Mouse (Mus musculus): Measurements from ENCODE around the gene Sipa1l3. TPM values are rescaled to one million over a fixed set of nuclear protein-coding genes. Genes with fewer than 3 reads are reported as not detected.

Sipa1l3 gene
- polyA plus RNA-seq, 1 experiment: 29.4 TPM

DNA sequence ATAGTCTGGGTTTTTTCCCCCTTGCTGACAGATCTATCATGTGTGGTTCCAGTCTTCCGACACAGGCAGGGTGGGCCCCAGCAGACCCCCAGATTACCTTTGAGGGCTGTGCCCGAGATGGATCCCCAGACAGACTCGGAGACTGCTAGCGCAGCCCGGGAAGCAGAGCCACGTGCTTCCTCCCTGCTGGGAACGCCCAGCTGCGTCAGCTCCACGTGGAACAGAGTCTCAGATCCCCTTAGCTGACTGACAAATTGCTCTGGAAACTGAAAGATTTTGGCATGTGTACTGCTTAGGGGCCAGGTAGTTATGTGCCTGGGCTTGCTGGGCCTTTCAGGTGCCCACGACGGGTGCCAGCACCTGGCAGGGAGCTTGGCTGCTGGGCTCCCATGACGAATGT, 176.7 kb downstream of the Sipa1l3 start:
- no peak overlapping the region for H3K27ac ChIP-seq (ENCODE audit: insufficient read depth, low read length)

DNA sequence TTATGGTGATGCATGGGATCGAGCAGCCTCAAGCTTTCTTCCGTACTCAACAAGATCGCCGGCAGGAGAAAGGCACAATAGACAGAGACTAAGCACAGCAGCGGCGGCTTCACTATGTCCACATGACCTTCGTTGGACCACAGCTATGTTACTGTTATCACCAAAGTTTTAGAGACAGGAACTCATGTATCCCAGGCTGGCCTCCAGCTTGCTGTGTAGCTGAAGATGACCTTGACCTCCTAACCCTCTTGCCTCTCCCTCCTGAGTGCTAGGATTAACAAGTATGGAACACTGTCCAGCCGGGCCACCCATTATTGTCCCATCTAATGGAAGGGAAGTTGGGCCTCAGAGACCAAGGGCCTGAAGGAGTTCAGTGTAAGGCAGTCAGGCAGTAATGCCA, 177.6 kb downstream of the Sipa1l3 start:
- Histone ChIP-seq H3K27ac (ENCODE audit: insufficient read depth, low read length) (no peak overlapping the region), H3K36me3 (ENCODE audit: control insufficient read depth, insufficient read depth, low read length, poor library complexity, severe bottlenecking) (no peaks in the 10 kb centered on the region), H3K4me3 (ENCODE audit: low read depth, low read length) (no peak overlapping the region), H3K9me3 (replicated peaks; ENCODE audit: control insufficient read depth, insufficient read depth, low read length, poor library complexity, severe bottlenecking) (no peaks in the 10 kb centered on the region), H3K4me1 (ENCODE audit: control insufficient read depth, insufficient read depth, low read length) (no peaks in the 10 kb centered on the region), H3K27me3 (ENCODE audit: control insufficient read depth, insufficient read depth, low read length, poor library complexity, severe bottlenecking) (no peaks in the 10 kb centered on the region), H3K9ac (ENCODE audit: low read depth, poor library complexity, severe bottlenecking) (no peak overlapping the region)
- TF ChIP-seq CTCF (IDR thresholded peaks at IDR 0.05; ENCODE audit: low read depth, low read length) (no peak), EP300 (IDR thresholded peaks at IDR 0.05; ENCODE audit: insufficient read depth, low read depth, low read length) (no peak), POLR2A (IDR thresholded peaks at IDR 0.05; ENCODE audit: insufficient read depth, low read length) (no peak)

More for the DNA sequence above, 176.7 kb downstream of the Sipa1l3 start:
- Histone ChIP-seq H3K4me1 (ENCODE audit: control insufficient read depth, insufficient read depth, low read length) (no peaks in the 10 kb centered on the region), H3K9ac (ENCODE audit: low read depth, poor library complexity, severe bottlenecking) (no peak overlapping the region), H3K9me3 (replicated peaks; ENCODE audit: control insufficient read depth, insufficient read depth, low read length, poor library complexity, severe bottlenecking) (no peaks in the 10 kb centered on the region), H3K27me3 (ENCODE audit: control insufficient read depth, insufficient read depth, low read length, poor library complexity, severe bottlenecking) (no peaks in the 10 kb centered on the region), H3K4me3 (ENCODE audit: low read depth, low read length) (no peak overlapping the region), H3K36me3 (ENCODE audit: control insufficient read depth, insufficient read depth, low read length, poor library complexity, severe bottlenecking) (no peaks in the 10 kb centered on the region)
- TF ChIP-seq EP300 (IDR thresholded peaks at IDR 0.05; ENCODE audit: insufficient read depth, low read depth, low read length): no peak
- no peak for TF ChIP-seq CTCF (IDR thresholded peaks at IDR 0.05; ENCODE audit: low read depth, low read length)
- no peak for TF ChIP-seq POLR2A (IDR thresholded peaks at IDR 0.05; ENCODE audit: insufficient read depth, low read length)

DNA sequence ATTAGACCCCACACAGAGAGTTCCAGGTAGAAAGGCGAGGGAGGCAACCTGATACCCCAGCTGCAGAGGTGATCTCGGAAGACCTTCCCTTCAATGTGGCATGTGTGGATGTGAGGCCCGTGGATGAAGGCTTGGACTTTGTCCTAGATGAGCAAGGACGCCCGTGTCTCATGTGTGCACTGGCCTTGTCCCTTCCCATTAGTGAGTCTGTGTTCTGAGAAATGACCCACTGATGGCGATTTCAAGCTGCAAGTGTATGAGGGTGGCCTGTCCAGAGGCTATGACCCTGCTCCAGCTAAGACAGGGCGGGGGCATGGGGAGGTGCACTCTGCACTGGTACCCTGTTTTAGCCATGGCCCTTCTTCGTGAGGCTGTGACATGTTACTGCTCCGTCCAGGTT, 178.2 kb downstream of the Sipa1l3 start:
- Histone ChIP-seq H3K9ac (ENCODE audit: low read depth, poor library complexity, severe bottlenecking) (no peak overlapping the region), H3K4me1 (ENCODE audit: control insufficient read depth, insufficient read depth, low read length) (no peaks in the 10 kb centered on the region), H3K9me3 (replicated peaks; ENCODE audit: control insufficient read depth, insufficient read depth, low read length, poor library complexity, severe bottlenecking) (no peaks in the 10 kb centered on the region), H3K27me3 (ENCODE audit: control insufficient read depth, insufficient read depth, low read length, poor library complexity, severe bottlenecking) (no peaks in the 10 kb centered on the region), H3K27ac (ENCODE audit: insufficient read depth, low read length) (no peak overlapping the region), H3K4me3 (ENCODE audit: low read depth, low read length) (no peak overlapping the region), H3K36me3 (ENCODE audit: control insufficient read depth, insufficient read depth, low read length, poor library complexity, severe bottlenecking) (no peaks in the 10 kb centered on the region)
- TF ChIP-seq CTCF (IDR thresholded peaks at IDR 0.05; ENCODE audit: low read depth, low read length) (no peak), POLR2A (IDR thresholded peaks at IDR 0.05; ENCODE audit: insufficient read depth, low read length) (no peak), EP300 (IDR thresholded peaks at IDR 0.05; ENCODE audit: insufficient read depth, low read depth, low read length) (no peak)

DNA sequence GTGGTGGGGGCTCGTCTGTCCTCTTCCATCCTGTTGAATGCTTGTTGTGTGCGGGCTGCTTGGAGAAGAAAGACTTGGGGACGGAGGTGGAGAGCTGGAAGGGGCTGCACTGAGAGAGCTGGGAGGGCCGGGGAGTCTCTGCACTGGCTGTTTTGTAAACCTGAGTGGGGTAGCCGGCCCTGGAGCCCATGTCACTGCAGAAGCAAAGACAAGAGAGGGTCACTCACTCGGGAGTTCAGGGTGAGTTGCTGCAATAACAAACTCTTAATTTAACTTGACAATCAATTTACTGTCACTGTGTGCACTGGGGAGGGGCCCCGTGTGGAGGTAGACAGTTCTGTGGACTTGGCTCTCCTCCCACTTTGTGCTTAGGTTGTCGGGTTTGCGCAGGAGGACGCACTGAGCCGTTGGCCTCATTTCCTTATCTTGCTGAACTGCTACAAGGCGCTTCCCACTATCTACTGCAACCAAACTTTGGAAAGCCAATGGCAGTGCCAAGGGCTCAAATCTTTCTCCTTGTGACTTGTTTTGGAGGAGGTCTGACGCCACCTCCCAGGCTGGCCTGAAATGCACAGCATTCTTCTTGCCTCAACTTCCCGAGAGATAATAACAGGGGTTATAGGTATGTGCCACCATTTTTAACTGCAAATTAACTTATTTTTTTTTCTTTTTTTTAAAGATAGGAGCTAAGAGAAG, 179.3 kb downstream of the Sipa1l3 start:
- Histone ChIP-seq H3K27me3 (ENCODE audit: control insufficient read depth, insufficient read depth, low read length, poor library complexity, severe bottlenecking) (no peaks in the 10 kb centered on the region), H3K36me3 (ENCODE audit: control insufficient read depth, insufficient read depth, low read length, poor library complexity, severe bottlenecking) (no peaks in the 10 kb centered on the region), H3K9ac (ENCODE audit: low read depth, poor library complexity, severe bottlenecking) (no peak overlapping the region), H3K27ac (ENCODE audit: insufficient read depth, low read length) (no peak overlapping the region), H3K4me3 (ENCODE audit: low read depth, low read length) (no peak overlapping the region), H3K4me1 (ENCODE audit: control insufficient read depth, insufficient read depth, low read length) (no peaks in the 10 kb centered on the region), H3K9me3 (replicated peaks; ENCODE audit: control insufficient read depth, insufficient read depth, low read length, poor library complexity, severe bottlenecking) (no peaks in the 10 kb centered on the region)
- no peak for TF ChIP-seq CTCF (IDR thresholded peaks at IDR 0.05; ENCODE audit: low read depth, low read length)
- TF ChIP-seq EP300 (IDR thresholded peaks at IDR 0.05; ENCODE audit: insufficient read depth, low read depth, low read length): no peak
- TF ChIP-seq POLR2A (IDR thresholded peaks at IDR 0.05; ENCODE audit: insufficient read depth, low read length): no peak

DNA sequence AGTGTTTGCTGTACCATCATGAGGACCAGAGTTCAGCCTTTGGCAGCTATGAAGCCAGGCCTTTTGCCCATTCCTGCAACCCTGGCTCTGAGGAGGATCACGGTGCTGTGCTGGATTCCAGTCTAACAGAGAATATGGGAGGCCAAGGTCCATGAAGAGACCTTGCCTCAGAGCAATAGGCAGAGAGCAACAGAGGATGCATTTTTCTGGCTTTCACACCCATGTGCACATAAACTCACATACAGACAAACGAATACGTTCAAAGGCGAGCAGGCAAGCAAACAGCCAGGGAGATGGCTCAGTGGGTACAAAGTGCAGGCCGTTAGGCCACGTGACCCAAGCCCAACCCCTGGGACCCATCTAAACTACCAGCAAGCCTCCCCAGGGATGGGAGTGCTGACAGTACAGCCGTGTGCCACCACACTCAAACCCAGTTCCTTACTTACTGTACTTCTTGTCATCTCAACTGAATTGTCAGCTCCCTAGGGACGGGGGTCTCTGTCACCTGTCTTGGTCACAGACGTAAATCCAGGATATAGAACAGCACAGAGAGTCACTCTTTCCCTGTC, 180.0 kb downstream of the Sipa1l3 start:
- no peak overlapping the region for H3K4me3 ChIP-seq (ENCODE audit: low read depth, low read length)

DNA sequence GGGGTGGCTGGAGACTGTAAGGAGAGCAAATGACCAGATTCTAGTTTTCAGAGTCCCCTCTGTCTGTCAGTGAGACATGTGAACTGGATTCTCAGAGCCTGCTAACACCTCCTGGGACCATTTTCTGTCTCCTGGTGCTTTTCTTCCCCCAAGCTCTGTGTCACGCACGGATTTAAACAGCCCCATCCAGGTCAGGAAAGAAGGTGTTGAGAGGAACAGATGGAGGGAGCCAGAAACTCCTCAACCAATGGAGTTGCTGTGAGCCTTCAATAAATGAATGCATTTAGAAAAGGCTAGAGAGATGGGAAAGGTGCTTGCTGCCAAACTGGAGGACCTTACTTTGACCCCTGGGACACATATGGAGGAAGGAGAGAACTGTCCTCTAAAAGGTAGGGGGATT, 180.7 kb downstream of the Sipa1l3 start:
- no peak overlapping the region for H3K9ac ChIP-seq (ENCODE audit: low read depth, poor library complexity, severe bottlenecking)
- no peak overlapping the region for H3K27ac ChIP-seq (ENCODE audit: insufficient read depth, low read length)
- H3K36me3 ChIP-seq (ENCODE audit: control insufficient read depth, insufficient read depth, low read length, poor library complexity, severe bottlenecking): no peaks in the 10 kb centered on the region
- H3K4me1 ChIP-seq (ENCODE audit: control insufficient read depth, insufficient read depth, low read length): no peaks in the 10 kb centered on the region
- no peak overlapping the region for H3K4me3 ChIP-seq (ENCODE audit: low read depth, low read length)
- H3K9me3 ChIP-seq (replicated peaks; ENCODE audit: control insufficient read depth, insufficient read depth, low read length, poor library complexity, severe bottlenecking): no peaks in the 10 kb centered on the region
- TF ChIP-seq POLR2A (IDR thresholded peaks at IDR 0.05; ENCODE audit: insufficient read depth, low read length): no peak
- TF ChIP-seq CTCF (IDR thresholded peaks at IDR 0.05; ENCODE audit: low read depth, low read length): no peak
- TF ChIP-seq EP300 (IDR thresholded peaks at IDR 0.05; ENCODE audit: insufficient read depth, low read depth, low read length): no peak
- H3K27me3 ChIP-seq (ENCODE audit: control insufficient read depth, insufficient read depth, low read length, poor library complexity, severe bottlenecking): no peaks in the 10 kb centered on the region

More for the DNA sequence above, 180.0 kb downstream of the Sipa1l3 start:
- H3K27ac ChIP-seq (ENCODE audit: insufficient read depth, low read length): no peak overlapping the region
- no peaks in the 10 kb centered on the region for H3K27me3 ChIP-seq (ENCODE audit: control insufficient read depth, insufficient read depth, low read length, poor library complexity, severe bottlenecking)
- H3K36me3 ChIP-seq (ENCODE audit: control insufficient read depth, insufficient read depth, low read length, poor library complexity, severe bottlenecking): no peaks in the 10 kb centered on the region
- H3K4me1 ChIP-seq (ENCODE audit: control insufficient read depth, insufficient read depth, low read length): no peaks in the 10 kb centered on the region
- no peaks in the 10 kb centered on the region for H3K9me3 ChIP-seq (replicated peaks; ENCODE audit: control insufficient read depth, insufficient read depth, low read length, poor library complexity, severe bottlenecking)
- no peak for TF ChIP-seq EP300 (IDR thresholded peaks at IDR 0.05; ENCODE audit: insufficient read depth, low read depth, low read length)
- no peak for TF ChIP-seq CTCF (IDR thresholded peaks at IDR 0.05; ENCODE audit: low read depth, low read length)
- no peak for TF ChIP-seq POLR2A (IDR thresholded peaks at IDR 0.05; ENCODE audit: insufficient read depth, low read length)
- no peak overlapping the region for H3K9ac ChIP-seq (ENCODE audit: low read depth, poor library complexity, severe bottlenecking)
